Mouse (Mus musculus): ENCODE measurements around the gene Epb41l3. TPM values are rescaled to one million over a fixed set of nuclear protein-coding genes. Genes with fewer than 3 reads are reported as not detected.

The Epb41l3 gene
- polyA plus RNA-seq, 1 experiment: 1.2 TPM

DNA sequence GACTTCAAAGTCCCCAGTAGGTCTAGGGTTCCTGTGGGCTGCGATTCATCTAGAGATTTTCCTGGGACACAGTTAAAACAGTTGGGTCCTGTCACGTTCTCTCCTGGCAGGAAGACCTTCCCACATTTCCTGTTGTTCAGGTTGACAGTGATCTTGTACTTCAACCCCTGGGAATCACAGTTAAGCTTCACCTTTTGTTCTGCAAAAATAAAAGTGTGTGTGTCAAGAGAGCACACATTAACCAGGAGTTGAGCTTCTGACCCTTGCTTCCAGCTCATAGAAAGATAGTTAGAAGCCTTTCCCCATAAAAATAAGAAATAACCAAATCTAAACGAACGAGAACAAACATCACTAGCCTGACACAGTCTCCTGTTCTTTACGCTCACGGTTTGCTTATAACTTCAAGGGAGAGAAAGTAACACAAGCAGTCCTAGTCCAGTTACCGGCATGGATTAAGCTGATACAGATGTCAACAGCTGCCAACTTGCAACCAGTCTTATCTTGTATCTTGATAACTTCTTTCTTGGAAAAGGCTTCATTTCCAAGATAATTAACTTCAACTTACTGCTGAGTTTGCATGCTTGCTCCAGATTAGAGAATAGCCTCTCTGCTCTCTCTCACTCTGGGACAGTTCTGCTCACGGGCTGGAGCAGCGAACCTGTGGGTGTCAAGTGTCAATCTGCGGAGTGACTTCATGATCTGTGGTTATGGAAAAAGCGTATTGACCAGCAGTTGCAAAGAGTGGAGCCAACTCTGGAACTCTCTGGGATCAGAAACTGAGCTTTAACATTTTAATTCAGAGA lies 7.3 kb upstream of the Epb41l3 start:
- no peak overlapping the region for H3K27ac ChIP-seq (ENCODE audit: insufficient read depth, low read depth, low read length)
- TF ChIP-seq POLR2A (IDR thresholded peaks at IDR 0.05; ENCODE audit: borderline replicate concordance, low read depth, low read length) (no peak), CTCF (IDR thresholded peaks at IDR 0.05; ENCODE audit: low read depth, low read length) (no peak)

DNA sequence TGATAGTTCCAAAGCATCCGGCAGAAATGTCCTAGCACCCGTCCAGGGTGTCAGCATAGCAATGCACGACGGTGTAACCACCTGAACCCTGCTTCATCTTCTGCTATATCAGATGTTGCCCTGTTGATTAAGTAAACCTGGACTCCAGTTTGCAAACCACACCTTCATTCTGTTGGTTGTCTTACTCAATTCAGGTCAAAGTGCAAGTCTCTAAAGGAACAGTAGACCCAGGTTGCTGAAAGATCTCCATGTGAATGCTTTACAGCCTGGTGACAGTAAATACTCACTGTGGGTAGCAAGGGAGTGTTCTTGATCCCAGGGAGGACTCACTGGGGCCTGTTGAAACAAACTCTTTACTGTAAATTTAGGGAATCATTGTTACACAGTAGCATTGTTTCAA lies 1.4 kb upstream of the Epb41l3 start:
- no peak overlapping the region for H3K27ac ChIP-seq (ENCODE audit: insufficient read depth, low read depth, low read length)
- TF ChIP-seq POLR2A (IDR thresholded peaks at IDR 0.05; ENCODE audit: borderline replicate concordance, low read depth, low read length) (no peak), CTCF (IDR thresholded peaks at IDR 0.05; ENCODE audit: low read depth, low read length) (no peak)
- no peaks in the 10 kb centered on the region for H3K4me1 ChIP-seq (ENCODE audit: control insufficient read depth, insufficient read depth, low read length)
- no peak overlapping the region for H3K4me3 ChIP-seq (ENCODE audit: insufficient read depth, low read length)

More for the DNA sequence above, 7.3 kb upstream of the Epb41l3 start:
- no peak overlapping the region for H3K4me3 ChIP-seq (ENCODE audit: insufficient read depth, low read length)
- no peaks in the 10 kb centered on the region for H3K4me1 ChIP-seq (ENCODE audit: control insufficient read depth, insufficient read depth, low read length)

DNA sequence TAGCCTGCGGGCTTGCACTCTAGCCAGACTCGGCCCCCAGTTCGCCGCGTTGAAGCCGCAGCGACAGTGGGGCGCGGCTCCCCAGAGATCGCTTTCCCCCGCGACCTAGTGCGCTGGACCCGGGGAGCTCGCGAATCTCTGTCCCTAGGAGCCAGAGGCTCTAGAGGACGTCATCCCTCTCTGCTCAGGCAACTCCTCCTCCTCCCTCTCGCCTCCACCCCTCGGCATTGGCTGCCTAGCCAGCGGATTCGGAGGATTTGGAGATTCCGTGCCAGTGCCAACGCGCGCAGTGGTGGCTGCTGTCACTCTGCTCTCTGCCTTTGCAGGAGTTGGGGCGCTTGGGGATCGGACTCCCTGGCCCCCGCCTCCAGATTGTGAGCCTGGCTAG lies 749 bp downstream of the Epb41l3 start:
- Histone ChIP-seq H3K27ac (ENCODE audit: insufficient read depth, low read depth, low read length) (no peak overlapping the region), H3K4me3 (ENCODE audit: insufficient read depth, low read length) (no peak overlapping the region), H3K4me1 (ENCODE audit: control insufficient read depth, insufficient read depth, low read length) (no peaks in the 10 kb centered on the region)
- no peak for TF ChIP-seq POLR2A (IDR thresholded peaks at IDR 0.05; ENCODE audit: borderline replicate concordance, low read depth, low read length)
- TF ChIP-seq CTCF (IDR thresholded peaks at IDR 0.05; ENCODE audit: low read depth, low read length): no peak

DNA sequence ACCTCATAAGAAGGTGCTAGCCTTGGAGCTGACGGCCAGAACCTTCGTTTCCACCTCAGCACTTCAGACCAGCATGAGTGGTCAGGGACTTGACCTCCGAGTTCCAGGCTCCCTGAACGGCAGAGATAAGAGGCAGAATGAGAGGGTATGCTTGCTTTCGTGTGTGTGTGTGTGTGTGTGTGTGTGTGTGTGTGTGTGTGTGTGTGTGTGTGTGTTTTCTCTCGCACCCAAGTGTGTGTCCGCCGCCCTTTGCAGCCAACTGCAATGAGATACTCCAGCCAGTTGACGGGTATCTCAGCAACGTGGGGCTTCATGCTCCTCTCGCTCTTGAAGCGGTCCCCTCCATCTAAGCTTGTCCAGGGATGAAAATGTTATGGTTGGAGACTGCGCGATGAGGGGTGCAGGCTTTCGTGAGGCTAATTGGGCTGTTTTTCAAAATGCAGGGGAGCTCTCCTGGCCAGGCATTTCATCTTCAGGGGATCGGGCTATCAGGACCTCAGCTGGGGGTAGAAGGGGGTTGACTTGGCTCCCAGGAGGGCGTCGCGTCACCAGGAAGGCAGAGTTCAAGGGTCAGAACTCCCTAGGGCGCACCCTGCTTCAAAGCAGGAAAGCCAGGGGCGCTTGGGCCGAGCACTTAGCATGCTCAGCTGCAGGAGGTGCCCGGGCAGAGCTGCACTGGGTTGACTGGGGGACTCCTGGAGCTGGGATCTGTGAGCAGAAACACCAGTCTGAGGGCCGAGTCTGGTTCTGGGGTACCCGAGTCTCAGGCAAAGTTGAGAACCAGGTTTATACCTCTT lies 1.5 kb downstream of the Epb41l3 start:
- TF ChIP-seq CTCF (IDR thresholded peaks at IDR 0.05; ENCODE audit: low read depth, low read length): no peak
- no peak for TF ChIP-seq POLR2A (IDR thresholded peaks at IDR 0.05; ENCODE audit: borderline replicate concordance, low read depth, low read length)
- H3K27ac ChIP-seq (ENCODE audit: insufficient read depth, low read depth, low read length): no peak overlapping the region
- H3K4me3 ChIP-seq (ENCODE audit: insufficient read depth, low read length): no peak overlapping the region
- H3K4me1 ChIP-seq (ENCODE audit: control insufficient read depth, insufficient read depth, low read length): no peaks in the 10 kb centered on the region

DNA sequence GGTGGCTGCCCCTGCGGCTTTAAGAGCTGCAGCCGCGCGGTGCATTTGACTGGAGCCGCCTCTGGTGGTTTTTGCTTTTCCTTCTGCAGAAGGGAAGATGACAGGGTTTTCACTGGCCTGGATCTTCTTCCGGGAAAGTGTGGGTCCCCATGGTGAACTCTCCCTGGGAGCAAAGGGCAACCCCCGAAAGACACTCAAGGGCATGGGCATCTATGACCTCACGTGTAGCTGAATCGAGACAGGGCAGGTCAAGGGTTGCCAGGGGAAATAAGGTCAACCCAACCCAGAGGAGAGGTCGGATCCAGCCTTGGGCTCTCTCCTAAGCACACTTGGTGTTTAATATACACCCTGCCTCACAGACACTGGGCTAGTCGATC lies 2.0 kb downstream of the Epb41l3 start:
- no peaks in the 10 kb centered on the region for H3K4me1 ChIP-seq (ENCODE audit: control insufficient read depth, insufficient read depth, low read length)
- no peak overlapping the region for H3K27ac ChIP-seq (ENCODE audit: insufficient read depth, low read depth, low read length)
- H3K4me3 ChIP-seq (ENCODE audit: insufficient read depth, low read length): no peak overlapping the region
- no peak for TF ChIP-seq POLR2A (IDR thresholded peaks at IDR 0.05; ENCODE audit: borderline replicate concordance, low read depth, low read length)
- no peak for TF ChIP-seq CTCF (IDR thresholded peaks at IDR 0.05; ENCODE audit: low read depth, low read length)

DNA sequence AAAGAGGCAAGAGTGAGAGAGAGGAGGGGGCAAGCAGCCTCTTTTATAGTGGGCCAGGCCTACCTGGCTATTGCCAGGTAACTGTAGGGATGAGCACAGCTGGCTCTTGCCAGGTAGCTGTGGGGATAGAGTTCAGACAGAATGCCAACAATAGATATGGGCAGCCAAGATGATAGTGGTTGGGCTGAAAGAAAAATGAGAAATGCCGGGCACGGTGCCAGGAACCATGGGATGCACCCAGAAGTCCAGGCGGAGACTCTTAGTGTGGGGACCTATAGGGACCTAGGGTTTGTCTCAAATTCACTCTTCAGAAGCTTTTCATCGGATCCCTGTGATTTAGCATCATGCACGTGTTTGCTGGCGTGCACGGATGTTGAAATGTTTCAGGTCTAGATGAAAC lies 6.8 kb downstream of the Epb41l3 start:
- TF ChIP-seq CTCF (IDR thresholded peaks at IDR 0.05; ENCODE audit: low read depth, low read length) (no peak), POLR2A (IDR thresholded peaks at IDR 0.05; ENCODE audit: borderline replicate concordance, low read depth, low read length) (no peak)
- Histone ChIP-seq H3K4me3 (ENCODE audit: insufficient read depth, low read length) (no peak overlapping the region), H3K27ac (ENCODE audit: insufficient read depth, low read depth, low read length) (no peak overlapping the region), H3K4me1 (ENCODE audit: control insufficient read depth, insufficient read depth, low read length) (no peaks in the 10 kb centered on the region)

DNA sequence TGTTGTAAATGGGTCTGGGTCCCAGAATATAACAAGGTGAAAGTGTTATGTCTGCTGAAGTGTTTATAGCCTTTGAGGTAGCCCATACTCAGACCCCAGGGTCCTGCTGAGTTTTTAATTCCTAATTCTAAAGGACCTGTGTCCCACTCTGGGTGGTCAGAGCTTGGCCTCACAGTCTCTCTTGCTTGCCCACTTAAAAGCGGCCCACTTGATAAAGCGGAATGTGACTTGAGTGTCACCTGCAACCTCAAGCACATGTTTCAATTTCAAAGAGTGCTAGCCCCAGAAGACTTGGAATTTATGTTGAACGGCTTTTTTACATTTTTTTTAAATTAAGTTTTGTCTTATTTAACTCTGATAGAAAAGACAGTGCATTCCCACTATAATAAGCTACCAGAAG lies 16.1 kb downstream of the Epb41l3 start:
- Histone ChIP-seq H3K4me1 (ENCODE audit: control insufficient read depth, insufficient read depth, low read length) (no peaks in the 10 kb centered on the region), H3K27ac (ENCODE audit: insufficient read depth, low read depth, low read length) (no peak overlapping the region), H3K4me3 (ENCODE audit: insufficient read depth, low read length) (no peak overlapping the region)
- TF ChIP-seq CTCF (IDR thresholded peaks at IDR 0.05; ENCODE audit: low read depth, low read length) (no peak), POLR2A (IDR thresholded peaks at IDR 0.05; ENCODE audit: borderline replicate concordance, low read depth, low read length) (no peak)

DNA sequence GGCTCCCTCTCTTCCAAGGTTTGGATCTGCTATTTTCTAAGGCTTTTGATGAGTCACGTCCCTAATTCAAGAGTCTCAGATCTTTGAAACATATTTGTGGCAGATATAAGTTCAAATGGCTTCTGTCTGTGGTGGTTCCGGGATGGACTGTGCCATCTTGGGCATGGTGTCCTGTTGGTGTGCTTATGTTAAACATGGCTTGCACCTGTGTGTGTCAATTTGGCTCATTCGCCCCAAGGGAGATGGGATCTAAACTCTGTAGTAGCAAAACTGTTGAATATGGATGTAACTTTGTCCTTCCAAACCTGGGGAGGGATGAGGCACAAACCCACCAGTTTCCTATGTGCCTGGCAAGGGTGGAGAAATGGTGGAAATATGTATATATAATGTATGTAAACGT lies 21.6 kb downstream of the Epb41l3 start:
- no peak for TF ChIP-seq CTCF (IDR thresholded peaks at IDR 0.05; ENCODE audit: low read depth, low read length)
- no peak for TF ChIP-seq POLR2A (IDR thresholded peaks at IDR 0.05; ENCODE audit: borderline replicate concordance, low read depth, low read length)
- H3K27ac ChIP-seq (ENCODE audit: insufficient read depth, low read depth, low read length): no peak overlapping the region

DNA sequence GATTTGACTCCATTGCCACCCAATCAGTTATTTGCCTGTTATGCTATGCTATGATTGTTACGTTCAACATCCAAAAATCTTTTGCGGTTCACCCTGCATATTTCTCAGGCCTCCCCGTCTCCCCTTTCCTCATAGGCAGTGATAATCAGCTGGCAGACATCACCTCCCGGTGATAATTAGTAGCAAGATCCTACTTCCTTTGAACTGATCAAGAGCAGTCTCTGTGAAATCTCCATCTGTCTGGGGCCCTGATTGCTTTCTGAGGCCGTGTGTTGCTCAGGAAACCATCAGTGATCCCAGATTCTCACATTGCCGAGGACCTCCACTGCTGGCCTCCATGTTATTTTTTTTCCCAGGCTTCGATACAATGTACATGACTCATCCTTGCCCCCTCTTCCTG lies 22.5 kb downstream of the Epb41l3 start:
- H3K4me1 ChIP-seq (ENCODE audit: control insufficient read depth, insufficient read depth, low read length): no peaks in the 10 kb centered on the region
- TF ChIP-seq POLR2A (IDR thresholded peaks at IDR 0.05; ENCODE audit: borderline replicate concordance, low read depth, low read length): no peak
- TF ChIP-seq CTCF (IDR thresholded peaks at IDR 0.05; ENCODE audit: low read depth, low read length): no peak
- H3K27ac ChIP-seq (ENCODE audit: insufficient read depth, low read depth, low read length): no peak overlapping the region

More for the DNA sequence above, 21.6 kb downstream of the Epb41l3 start:
- H3K4me1 ChIP-seq (ENCODE audit: control insufficient read depth, insufficient read depth, low read length): no peaks in the 10 kb centered on the region
- no peak overlapping the region for H3K4me3 ChIP-seq (ENCODE audit: insufficient read depth, low read length)

DNA sequence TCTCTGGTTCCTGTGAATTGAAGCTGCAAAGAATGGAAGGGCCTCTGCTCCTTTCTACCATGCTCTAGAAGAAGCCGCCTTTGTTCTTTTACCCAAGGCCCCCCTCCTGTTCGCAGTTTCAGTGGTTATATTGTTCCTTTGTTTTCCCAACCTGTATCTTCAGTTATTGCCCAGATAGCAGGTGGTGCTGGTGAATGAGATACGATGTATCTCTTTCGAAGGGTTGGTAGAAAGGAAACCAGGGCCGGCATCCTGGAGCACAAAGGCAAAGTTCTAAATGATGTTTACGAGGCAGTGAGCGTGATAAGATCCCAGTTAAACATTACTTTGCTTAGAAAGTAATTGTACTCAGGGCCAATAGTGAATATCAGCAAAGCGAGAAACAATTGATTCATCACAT lies 27.8 kb downstream of the Epb41l3 start:
- TF ChIP-seq CTCF (IDR thresholded peaks at IDR 0.05; ENCODE audit: low read depth, low read length) (no peak), POLR2A (IDR thresholded peaks at IDR 0.05; ENCODE audit: borderline replicate concordance, low read depth, low read length) (no peak)
- no peak overlapping the region for H3K27ac ChIP-seq (ENCODE audit: insufficient read depth, low read depth, low read length)
- no peak overlapping the region for H3K4me3 ChIP-seq (ENCODE audit: insufficient read depth, low read length)
- no peaks in the 10 kb centered on the region for H3K4me1 ChIP-seq (ENCODE audit: control insufficient read depth, insufficient read depth, low read length)

More for the DNA sequence above, 22.5 kb downstream of the Epb41l3 start:
- H3K4me3 ChIP-seq (ENCODE audit: insufficient read depth, low read length): no peak overlapping the region

Data from bone marrow macrophage, adult 2 months (primary cell).